Mouse (Mus musculus) limb, embryonic 12.5 days (tissue): ENCODE data around the gene Gns. TPM values are rescaled to one million over a fixed set of nuclear protein-coding genes. Genes with fewer than 3 reads are reported as not detected.

Experiments used
- ATAC-seq: fragments of 200-750 bp; cut with Nextera tagmentation; 2 replicates; pipeline ENCODE4 v1.8.0; 2017; ENCODE audit warnings: low read depth, moderate TSS enrichment; ENCODE audit not compliant: insufficient number of reproducible peaks, insufficient read depth, low FRiP score, low TSS enrichment
- H3K27ac ChIP-seq: fragments of 300-500 bp; sonication (generic); 2 replicates; pipeline ENCODE4 v1.5.1; 2016; ENCODE audit warnings: mild to moderate bottlenecking, moderate library complexity
- H3K27me3 ChIP-seq: fragments of 300-500 bp; sonication (generic); 2 replicates; pipeline ENCODE4 v1.6.1; 2016; ENCODE audit warnings: mild to moderate bottlenecking, moderate library complexity
- H3K36me3 ChIP-seq: fragments of 300-500 bp; sonication (generic); 2 replicates; pipeline ENCODE4 v1.6.1; 2016; ENCODE audit warnings: mild to moderate bottlenecking, moderate library complexity
- H3K4me1 ChIP-seq: fragments of 300-500 bp; sonication (generic); replicated peaks from 2 replicates; pipeline ENCODE4 v1.6.1; 2016
- H3K4me2 ChIP-seq: fragments of 300-500 bp; sonication (generic); 2 replicates; pipeline ENCODE4 v1.6.1; 2016; ENCODE audit warnings: mild to moderate bottlenecking, moderate library complexity
- H3K4me3 ChIP-seq: fragments of 300-500 bp; sonication (generic); replicated peaks from 2 replicates; pipeline ENCODE4 v1.5.1; 2016; ENCODE audit warnings: mild to moderate bottlenecking
- H3K9ac ChIP-seq: fragments of 300-500 bp; sonication (generic); replicated peaks from 2 replicates; pipeline ENCODE4 v1.6.1; 2016; ENCODE audit warnings: mild to moderate bottlenecking, moderate library complexity
- H3K9me3 ChIP-seq: fragments of 300-500 bp; sonication (generic); 2 replicates; pipeline ENCODE4 v1.6.1; 2016; ENCODE audit warnings: mild to moderate bottlenecking, moderate library complexity
- WGBS: fragments of 180-500 bp; shearing (Covaris S2); methylation state at CpG from one replicate; pipeline ENCODE4 v1.1.7; 2016; 5-methylcytosine and 5-hydroxymethylcytosine counted together
- polyA plus RNA-seq: library from polyadenylated mRNA; unstranded; fragments of >200 nt; fragmentation: Nextera tagmentation; extraction: Ambion mirVana; gene quantifications from 2 replicates; pipeline ENCODE4 v1.2.1, GENCODE M21; 2016

Gns gene
- polyA plus RNA-seq, 1 experiment from 2014 or later: 38.7 TPM

- Histone ChIP-seq H3K4me1 (0 out of 2 replicates have a peak, but pooled peaks cover 4% of the 10 kb centered on the region), H3K9ac (no peak overlapping the region), H3K4me2 (no peak overlapping the region), H3K27ac (no peak overlapping the region), H3K9me3 (no peaks in the 10 kb centered on the region), H3K36me3 (peaks cover 96% of the 10 kb centered on the region), H3K4me3 (no peak overlapping the region), H3K27me3 (no peaks in the 10 kb centered on the region)
- ATAC-seq: no peak
- 95% methylated on average over 18 of the region's 18 CpGs for WGBS
Measured at GRCm38 (mm10) chr10:121381280-121381679, 16.4 kb downstream of the Gns start.

- Histone ChIP-seq H3K36me3 (peaks cover 94% of the 10 kb centered on the region), H3K27ac (no peak overlapping the region), H3K27me3 (no peaks in the 10 kb centered on the region), H3K9me3 (no peaks in the 10 kb centered on the region), H3K4me1 (peaks cover 6% of the 10 kb centered on the region; the same call in 1 of the 2 replicates), H3K9ac (no peak overlapping the region), H3K4me2 (no peak overlapping the region), H3K4me3 (no peak overlapping the region)
- no peak for ATAC-seq
- WGBS: 89% methylated on average over 13 of the region's 13 CpGs
Measured at GRCm38 (mm10) chr10:121384710-121385109, 19.8 kb downstream of the Gns start.

DNA sequence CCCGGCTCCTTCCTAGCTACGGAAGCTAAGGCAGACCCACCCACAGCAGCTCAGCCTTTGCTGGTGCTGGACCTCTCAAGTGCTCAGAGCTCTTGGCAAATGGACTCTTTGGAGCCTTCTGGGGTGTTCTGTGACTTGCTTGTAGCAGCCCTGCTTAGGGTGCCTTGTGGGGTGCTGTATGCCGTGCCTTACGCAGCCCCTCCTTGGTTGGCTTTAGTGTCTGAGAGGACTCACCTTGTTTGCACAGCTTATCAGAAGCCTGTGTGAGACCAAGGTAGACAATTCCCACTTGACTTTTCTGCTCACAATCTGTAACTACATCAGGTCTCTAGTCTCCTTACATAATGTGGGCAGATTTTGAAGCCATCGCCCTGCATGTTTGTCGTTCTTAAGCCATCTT, 20.8 kb downstream of the Gns start:
- H3K4me3 ChIP-seq: no peak overlapping the region

DNA sequence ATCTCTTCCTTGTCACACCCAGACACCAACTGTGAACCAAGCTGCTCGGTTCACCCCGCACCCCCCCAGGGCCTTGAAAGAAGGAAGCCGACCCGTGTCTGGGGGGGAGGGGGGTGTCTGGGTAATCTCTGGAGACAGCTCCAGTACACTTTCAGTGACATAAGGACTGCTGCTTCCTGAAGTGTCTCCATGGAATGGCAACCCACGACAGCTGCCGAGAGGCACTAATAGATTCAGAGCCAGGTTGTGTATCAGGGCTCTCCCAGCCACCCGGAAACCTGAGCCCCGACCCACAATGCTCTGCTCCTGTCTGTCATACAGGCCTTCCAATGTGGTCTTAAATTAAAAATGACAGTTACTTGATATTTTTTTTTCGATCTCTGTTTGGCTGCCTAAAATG, 21.5 kb downstream of the Gns start:
- Histone ChIP-seq H3K4me3 (no peak overlapping the region), H3K4me2 (no peak overlapping the region), H3K4me1 (peaks cover 6% of the 10 kb centered on the region; the same call in 1 of the 2 replicates), H3K9me3 (no peaks in the 10 kb centered on the region), H3K9ac (no peak overlapping the region), H3K27ac (no peak overlapping the region), H3K27me3 (no peaks in the 10 kb centered on the region), H3K36me3 (peaks cover 94% of the 10 kb centered on the region)
- no peak for ATAC-seq
- 56% methylated on average over 9 of the region's 9 CpGs for WGBS

More for the DNA sequence above, 20.8 kb downstream of the Gns start:
- WGBS: 94% methylated on average over 6 of the region's 6 CpGs
- ATAC-seq: no peak
- no peak overlapping the region for H3K9ac ChIP-seq
- H3K4me2 ChIP-seq: no peak overlapping the region
- H3K27ac ChIP-seq: no peak overlapping the region
- H3K4me1 ChIP-seq: peaks cover 6% of the 10 kb centered on the region; the same call in 1 of the 2 replicates
- peaks cover 94% of the 10 kb centered on the region for H3K36me3 ChIP-seq
- H3K9me3 ChIP-seq: no peaks in the 10 kb centered on the region
- no peaks in the 10 kb centered on the region for H3K27me3 ChIP-seq

DNA sequence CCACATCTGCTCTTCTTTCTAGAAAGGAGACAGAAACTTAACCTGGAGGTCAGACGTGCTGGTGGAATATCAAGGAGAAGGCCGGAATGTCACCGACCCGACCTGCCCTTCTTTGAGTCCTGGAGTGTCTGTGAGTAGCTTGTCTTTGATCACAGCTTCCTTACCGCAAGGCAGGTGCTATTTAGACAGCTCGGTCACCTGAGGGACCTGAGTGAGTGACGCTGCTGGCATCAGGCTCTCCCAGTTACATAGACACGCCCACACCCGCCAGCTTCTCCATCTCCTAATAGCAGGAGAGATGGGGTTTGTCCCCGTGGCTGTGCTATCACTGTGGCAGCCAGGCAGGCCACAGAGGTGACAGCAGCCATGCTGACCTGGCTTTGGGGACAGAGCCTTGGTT, 25.7 kb downstream of the Gns start:
- H3K9ac ChIP-seq: no peak overlapping the region
- H3K9me3 ChIP-seq: no peaks in the 10 kb centered on the region
- peaks cover 94% of the 10 kb centered on the region for H3K36me3 ChIP-seq
- H3K4me3 ChIP-seq: no peak overlapping the region
- H3K4me2 ChIP-seq: no peak overlapping the region
- H3K27me3 ChIP-seq: no peaks in the 10 kb centered on the region
- WGBS: 82% methylated on average over 10 of the region's 10 CpGs
- H3K27ac ChIP-seq: no peak overlapping the region
- H3K4me1 ChIP-seq: peaks cover 9% of the 10 kb centered on the region; the same call in 1 of the 2 replicates
- no peak for ATAC-seq

- no peak for ATAC-seq
- no peaks in the 10 kb centered on the region for H3K27me3 ChIP-seq
- no peak overlapping the region for H3K4me2 ChIP-seq
- H3K36me3 ChIP-seq: peaks cover 100% of the 10 kb centered on the region
- H3K4me3 ChIP-seq: no peak overlapping the region
- H3K27ac ChIP-seq: no peak overlapping the region
- no peaks in the 10 kb centered on the region for H3K9me3 ChIP-seq
- peaks cover 3% of the 10 kb centered on the region; the same call in 1 of the 2 replicates for H3K4me1 ChIP-seq
- no peak overlapping the region for H3K9ac ChIP-seq
- WGBS: 95% methylated on average over 8 of the region's 8 CpGs
Measured at GRCm38 (mm10) chr10:121391901-121392300, 27.0 kb downstream of the Gns start.

GRCm38 (mm10) chr10:121394270-121394669, 29.4 kb downstream of the Gns start:
- no peak for ATAC-seq
- H3K9me3 ChIP-seq: no peaks in the 10 kb centered on the region
- H3K4me2 ChIP-seq: no peak overlapping the region
- H3K27me3 ChIP-seq: no peaks in the 10 kb centered on the region
- no peak overlapping the region for H3K9ac ChIP-seq
- H3K4me3 ChIP-seq: no peak overlapping the region
- no peak overlapping the region for H3K27ac ChIP-seq
- H3K4me1 ChIP-seq: 0 out of 2 replicates have a peak, but pooled peaks cover 3% of the 10 kb centered on the region
- WGBS: 84% methylated on average over 6 of the region's 6 CpGs
- peaks cover 79% of the 10 kb centered on the region for H3K36me3 ChIP-seq

DNA sequence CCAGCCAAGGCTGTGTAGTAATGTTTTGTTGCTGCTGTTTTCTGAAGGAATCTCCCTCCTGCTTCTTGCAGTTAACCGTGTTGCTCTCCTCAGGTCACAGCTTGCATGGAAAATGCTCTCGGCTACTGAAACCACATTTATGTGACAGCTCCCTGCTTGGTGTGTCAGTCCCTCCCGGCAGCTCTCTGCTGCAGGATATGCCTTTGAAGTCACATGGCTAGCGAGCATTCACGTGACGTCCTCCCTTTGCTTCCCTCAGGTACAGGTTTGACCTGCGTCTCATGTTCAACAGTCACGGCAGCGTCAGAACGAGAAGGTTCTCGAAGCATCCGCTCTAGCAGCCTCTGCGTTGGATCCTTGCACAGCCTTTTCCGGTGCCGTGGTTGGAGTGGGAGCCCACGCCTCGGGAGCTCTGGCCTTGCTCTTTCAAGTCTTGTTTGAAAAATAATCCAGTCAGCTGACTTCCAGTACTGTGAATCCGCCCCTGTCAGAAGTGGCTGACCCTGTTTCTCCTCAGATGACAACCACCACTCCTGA, 30.0 kb downstream of the Gns start:
- H3K27ac ChIP-seq: no peak overlapping the region
- ATAC-seq: no peak

DNA sequence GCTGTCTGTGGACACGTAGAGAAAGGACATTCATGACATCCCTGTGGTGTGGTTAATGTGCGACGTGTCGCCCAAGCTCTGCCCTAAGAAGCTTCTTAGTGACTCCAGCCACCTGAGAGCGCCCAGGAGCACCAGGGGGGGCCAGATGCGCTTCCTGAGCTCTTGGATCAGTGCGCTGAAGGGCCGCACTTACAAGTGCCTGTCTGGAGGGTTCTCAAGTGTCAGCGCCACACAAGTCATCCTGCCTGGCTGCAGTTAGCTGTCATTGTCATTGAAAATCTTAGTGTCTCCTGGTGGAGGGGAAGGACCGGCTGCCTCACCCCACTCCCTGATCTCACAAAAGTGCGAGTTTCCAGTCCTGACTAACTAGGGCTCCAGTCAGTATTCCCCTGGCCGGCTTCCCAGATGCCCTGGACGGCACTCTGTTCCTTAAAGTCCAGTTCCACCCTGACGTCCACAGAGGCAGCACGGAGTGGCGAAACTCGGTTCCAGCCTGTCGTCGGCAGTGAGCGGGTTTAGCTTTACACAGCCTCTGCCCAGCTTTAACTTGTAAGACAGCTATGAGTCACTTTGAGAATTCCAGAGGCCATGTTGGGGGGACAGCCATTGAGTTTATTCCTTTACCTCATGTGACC, 30.8 kb downstream of the Gns start:
- H3K27ac ChIP-seq: no peak overlapping the region
- H3K9ac ChIP-seq: no peak overlapping the region
- no peaks in the 10 kb centered on the region for H3K27me3 ChIP-seq
- no peaks in the 10 kb centered on the region for H3K9me3 ChIP-seq
- 0 out of 2 replicates have a peak, but pooled peaks cover 3% of the 10 kb centered on the region for H3K4me1 ChIP-seq
- WGBS: 84% methylated on average over 20 of the region's 20 CpGs
- no peak overlapping the region for H3K4me2 ChIP-seq
- peaks cover 65% of the 10 kb centered on the region for H3K36me3 ChIP-seq
- ATAC-seq: no peak
- no peak overlapping the region for H3K4me3 ChIP-seq

More for the DNA sequence above, 30.0 kb downstream of the Gns start:
- no peak overlapping the region for H3K4me2 ChIP-seq
- no peak overlapping the region for H3K4me3 ChIP-seq
- 0 out of 2 replicates have a peak, but pooled peaks cover 3% of the 10 kb centered on the region for H3K4me1 ChIP-seq
- H3K9me3 ChIP-seq: no peaks in the 10 kb centered on the region
- no peak overlapping the region; the same call in 1 of the 2 replicates for H3K9ac ChIP-seq
- no peaks in the 10 kb centered on the region for H3K27me3 ChIP-seq
- H3K36me3 ChIP-seq: peaks cover 73% of the 10 kb centered on the region
- WGBS: 87% methylated on average over 18 of the region's 18 CpGs

- H3K27me3 ChIP-seq: no peaks in the 10 kb centered on the region
- H3K27ac ChIP-seq: no peak overlapping the region
- H3K9ac ChIP-seq: no peak overlapping the region
- no peaks in the 10 kb centered on the region for H3K9me3 ChIP-seq
- H3K4me2 ChIP-seq: no peak overlapping the region
- 86% methylated on average over 7 of the region's 7 CpGs for WGBS
- ATAC-seq: no peak
- no peak overlapping the region for H3K4me3 ChIP-seq
- H3K4me1 ChIP-seq: 0 out of 2 replicates have a peak, but pooled peaks cover 5% of the 10 kb centered on the region
- H3K36me3 ChIP-seq: peaks cover 35% of the 10 kb centered on the region
Measured at GRCm38 (mm10) chr10:121398599-121398998, 33.7 kb downstream of the Gns start.

DNA sequence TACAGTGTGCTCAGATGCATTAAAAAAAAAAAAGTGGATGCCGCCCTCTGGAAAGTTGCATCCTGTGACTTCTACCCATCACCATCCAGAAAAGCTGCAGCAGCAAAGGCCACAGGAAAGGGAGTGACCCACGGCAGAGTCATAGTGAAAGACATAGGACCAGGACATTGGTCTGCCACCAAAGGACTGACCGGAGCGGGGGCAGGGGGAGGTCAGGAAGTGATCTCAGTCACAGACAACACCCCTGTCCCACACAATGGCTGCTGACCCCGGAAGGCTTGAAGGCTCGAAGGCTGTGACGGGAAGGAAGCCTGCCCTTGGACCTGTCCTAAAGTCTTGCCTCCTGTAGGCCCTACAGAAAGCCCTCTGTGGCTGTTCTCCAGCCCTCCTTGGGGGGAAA, 36.1 kb downstream of the Gns start:
- no peak for ATAC-seq
- no peaks in the 10 kb centered on the region for H3K9me3 ChIP-seq
- H3K4me1 ChIP-seq: peaks cover 7% of the 10 kb centered on the region; the same call in 1 of the 2 replicates
- no peak overlapping the region for H3K27ac ChIP-seq
- H3K9ac ChIP-seq: no peak overlapping the region
- WGBS: 83% methylated on average over 7 of the region's 7 CpGs
- peaks cover 11% of the 10 kb centered on the region for H3K36me3 ChIP-seq
- H3K27me3 ChIP-seq: no peaks in the 10 kb centered on the region
- H3K4me2 ChIP-seq: no peak overlapping the region
- H3K4me3 ChIP-seq: no peak overlapping the region
